Mouse (Mus musculus) ES-Bruce4 (cell line): ENCODE data around the gene Exoc3l.

ENCODE experiments used
- CTCF ChIP-seq: IDR thresholded peaks from one replicate; pipeline ENCODE4 v1.8.1; 2011; ENCODE audit warnings: low read depth, low read length
- POLR2A ChIP-seq: IDR thresholded peaks from one replicate; pipeline ENCODE4 v1.8.1; 2011; ENCODE audit warnings: low read length; ENCODE audit not compliant: insufficient read depth

DNA sequence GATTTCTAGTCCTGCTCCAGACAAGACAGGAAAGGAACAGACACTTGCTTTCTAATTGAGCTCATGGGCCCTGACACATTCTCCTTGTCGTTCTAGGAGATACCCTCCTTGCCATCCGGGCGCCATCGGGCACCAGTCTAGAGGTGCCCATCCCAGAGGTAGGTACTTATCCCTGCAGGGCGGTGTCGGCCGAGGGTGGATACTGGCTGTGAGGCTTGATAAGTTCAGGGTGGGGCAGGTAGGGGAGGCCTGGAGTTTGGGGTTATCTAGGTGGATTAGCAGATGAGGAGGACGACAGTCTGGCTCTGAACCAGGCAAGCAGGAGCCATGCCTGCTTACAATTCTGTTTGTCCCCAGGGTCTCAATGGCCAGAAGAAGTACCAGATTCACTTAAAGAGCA, 4.1 kb upstream of the Exoc3l start:
- TF ChIP-seq CTCF (no peak), POLR2A (no peak)
